Mouse (Mus musculus) kidney, adult 2 months (tissue): ENCODE measurements around the gene Samsn1.

Source experiments
- CTCF ChIP-seq: fragments of 200-500 bp; conservative IDR thresholded peaks from 2 replicates; pipeline ENCODE4 v1.5.1; 2011; ENCODE audit warnings: low read depth, mild to moderate bottlenecking, control low read depth, low read length, moderate library complexity, mixed read lengths; ENCODE audit not compliant: insufficient read depth, insufficient read length
- POLR2A ChIP-seq: fragments of 200-500 bp; IDR thresholded peaks from one replicate; pipeline ENCODE4 v1.6.1; 2011; ENCODE audit warnings: low read depth, low read length, control low read depth

DNA sequence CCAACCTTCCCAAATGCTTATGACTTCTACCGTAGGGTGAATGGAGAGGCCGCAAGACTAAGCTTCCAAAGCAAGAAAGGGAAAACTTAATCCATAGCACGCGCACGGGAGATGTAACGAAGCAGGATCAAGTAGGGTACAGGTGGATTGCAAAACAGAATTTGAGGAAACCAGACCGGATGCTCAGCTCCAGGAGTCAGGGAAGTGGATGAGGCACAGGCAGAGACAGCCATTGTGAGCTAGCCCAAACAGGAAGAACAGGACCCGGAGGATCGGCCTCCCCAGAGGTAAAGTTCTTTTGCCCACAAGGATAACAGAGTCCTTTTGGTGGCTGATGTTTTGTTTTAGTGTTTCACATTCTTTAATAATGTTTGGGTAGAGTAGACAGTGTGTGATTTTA lies 179.5 kb downstream of the Samsn1 start:
- TF ChIP-seq POLR2A, result no peak
- TF ChIP-seq CTCF, result no peak
